Mouse (Mus musculus) retina, embryonic 14.5 days (tissue): ENCODE results near the gene Usf2.
"Not testable (repeated sequence)": the region's sequence is repeated elsewhere in the genome, so short reads cannot be mapped to it uniquely, and the experiment has no call there.

Experiments used
- DNase-seq: peaks from one replicate; pipeline ENCODE4 v3.0.0-alpha.2; 2015; ENCODE audit warnings: low spot score

Gene Usf2

GRCm38 (mm10) chr7:30958109-30958865, 1.7 kb upstream of the Usf2 start:
- DNase-seq, result no peak

- DNase-seq, result peak; percentile 86
Measured at GRCm38 (mm10) chr7:30957367-30957783, 772 bp upstream of the Usf2 start.

GRCm38 (mm10) chr7:30956357-30956751, 249 bp downstream of the Usf2 start:
- DNase-seq, result peak; percentile 61

DNA sequence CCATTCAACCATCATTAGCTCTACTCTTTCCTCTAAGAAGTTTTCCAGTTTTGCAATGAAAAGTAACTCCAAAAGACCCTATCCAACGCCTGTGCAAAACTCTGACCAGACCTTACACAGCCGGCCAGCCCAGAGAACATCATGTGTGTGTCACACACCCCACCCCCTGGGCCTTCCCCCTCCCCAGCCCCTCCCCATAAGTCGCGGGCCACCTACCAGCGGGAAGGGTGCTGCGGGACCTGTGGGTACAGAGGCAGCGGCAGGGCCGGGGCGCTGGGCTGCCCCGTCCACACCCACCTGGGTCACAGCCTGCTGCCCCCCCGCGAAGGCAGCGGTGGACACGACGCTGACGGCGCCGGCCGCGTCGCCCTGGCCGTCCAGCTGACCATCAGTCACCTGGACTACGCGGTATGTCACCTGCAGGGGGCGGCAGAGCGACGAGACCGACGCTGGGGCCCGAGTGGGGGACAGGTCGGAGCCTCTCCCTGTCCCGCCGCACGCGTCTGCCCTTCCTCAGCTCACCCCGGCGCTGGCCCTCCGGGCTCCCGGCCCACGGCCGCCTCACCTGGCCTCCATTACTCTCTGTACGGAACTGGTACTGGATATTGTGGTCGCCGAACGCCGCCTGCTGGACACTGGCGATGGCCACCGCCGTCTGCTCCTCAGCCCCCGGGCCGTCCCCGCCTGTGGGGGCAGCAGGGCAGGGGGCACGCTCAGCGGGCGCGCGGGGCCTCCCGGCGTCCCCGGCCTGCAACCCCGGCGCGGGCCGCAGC, 833 bp downstream of the Usf2 start:
- peak; percentile 92 for DNase-seq

- DNase-seq, result peak; percentile 1
Measured at GRCm38 (mm10) chr7:30954971-30955520, 1.6 kb downstream of the Usf2 start.

DNA sequence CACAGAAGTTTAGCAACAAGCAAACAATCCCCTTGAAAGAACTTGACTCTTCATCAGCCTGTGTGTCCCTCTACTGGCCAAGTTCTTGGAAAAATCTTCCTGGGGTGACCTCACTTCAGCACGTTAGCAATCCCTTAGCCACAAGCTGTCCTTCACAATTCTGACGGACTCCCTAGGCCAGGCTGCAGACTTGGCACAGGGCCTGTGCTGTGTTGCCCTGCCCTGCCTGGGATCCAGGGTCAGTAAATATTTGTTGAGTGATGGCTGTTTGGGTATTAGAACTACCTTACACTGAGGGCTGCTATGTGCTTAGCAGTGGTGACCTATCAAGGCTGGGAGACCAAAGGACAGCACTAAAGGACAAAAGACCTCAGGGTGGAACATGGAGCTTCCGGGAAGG, 2.6 kb downstream of the Usf2 start:
- peak; percentile 1 for DNase-seq

DNA sequence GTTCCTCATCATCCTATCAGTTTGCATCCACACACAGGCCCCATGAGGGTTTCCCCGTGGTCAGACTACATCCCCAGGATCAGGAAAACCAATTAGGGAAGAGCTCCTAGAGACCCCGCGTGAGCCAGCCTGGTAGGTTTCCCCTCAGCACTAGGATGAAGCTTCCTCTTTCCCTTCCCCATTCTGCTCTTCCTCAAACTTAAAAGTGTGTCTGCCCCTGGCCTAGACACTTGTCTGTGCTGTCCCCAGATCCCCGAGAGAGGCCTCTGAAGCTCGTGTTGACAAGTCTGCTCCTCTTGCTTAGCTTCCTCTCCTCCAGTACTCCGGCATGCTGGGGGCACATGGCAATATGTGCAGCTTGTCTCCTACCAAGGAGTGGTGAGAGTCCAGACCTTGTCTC, 3.1 kb downstream of the Usf2 start:
- DNase-seq, result peak; percentile 0

GRCm38 (mm10) chr7:30952441-30953265, 4.0 kb downstream of the Usf2 start:
- peak; percentile 0 for DNase-seq

DNA sequence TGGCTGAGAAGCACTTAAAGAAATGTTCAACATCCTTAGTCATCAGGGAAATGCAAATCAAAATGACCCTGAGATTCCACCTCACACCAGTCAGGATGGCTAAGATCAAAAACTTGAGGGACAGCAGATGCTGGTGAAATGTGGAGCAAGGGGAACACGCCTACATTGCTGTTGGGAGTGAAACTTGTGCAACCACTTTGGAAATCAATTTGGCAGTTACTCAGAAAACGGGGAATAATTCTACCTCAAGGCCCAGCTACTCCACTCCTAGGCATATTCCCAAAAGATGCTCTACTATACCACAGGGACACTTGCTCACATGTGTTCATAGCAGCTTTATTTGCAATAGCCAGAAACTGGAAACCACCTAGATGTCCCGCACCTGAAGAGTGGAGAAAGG, 6.7 kb downstream of the Usf2 start:
- not testable (repeated sequence) for DNase-seq

- no peak for DNase-seq
Measured at GRCm38 (mm10) chr7:30945876-30946275, 10.7 kb downstream of the Usf2 start.

GRCm38 (mm10) chr7:30945466-30945865, 11.1 kb downstream of the Usf2 start:
- peak; percentile 1 for DNase-seq

GRCm38 (mm10) chr7:30944706-30945105, 11.9 kb downstream of the Usf2 start:
- peak; percentile 1 for DNase-seq

- DNase-seq, result peak; percentile 1
Measured at GRCm38 (mm10) chr7:30943909-30944635, 12.5 kb downstream of the Usf2 start, which contains the start of gene Hamp. TSS of gene Hamp (minus strand) at chr7:30944032.

- DNase-seq, result not testable (repeated sequence)
Measured at GRCm38 (mm10) chr7:30942365-30942764, 14.2 kb downstream of the Usf2 start.

DNA sequence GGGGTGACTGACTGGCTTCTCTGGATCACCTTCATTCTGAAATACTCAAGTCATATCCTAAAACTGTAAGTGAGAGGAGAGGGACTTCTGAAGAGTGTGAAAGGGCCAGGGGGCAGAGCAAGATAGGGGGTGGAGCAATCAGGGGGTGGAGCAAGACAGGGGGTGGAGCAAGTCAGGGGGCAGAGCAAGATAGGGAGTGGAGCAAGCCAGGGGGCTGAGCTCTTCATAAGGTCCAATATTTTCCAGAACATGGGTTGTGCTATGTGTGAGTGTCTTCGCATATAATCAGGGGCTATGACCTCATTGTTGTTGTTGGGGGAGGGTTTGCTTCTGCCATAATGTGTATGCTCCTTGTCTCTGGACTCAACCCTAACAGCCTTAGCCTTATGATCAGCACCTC, 16.5 kb downstream of the Usf2 start:
- DNase-seq, result not testable (repeated sequence)

GRCm38 (mm10) chr7:30935422-30936099, 21.0 kb downstream of the Usf2 start:
- not testable (repeated sequence) for DNase-seq

GRCm38 (mm10) chr7:30924581-30924980, 32.0 kb downstream of the Usf2 start, which contains the start of gene Hamp2:
TSS of gene Hamp2 (minus strand) at chr7:30924681.
- not testable (repeated sequence) for DNase-seq

DNA sequence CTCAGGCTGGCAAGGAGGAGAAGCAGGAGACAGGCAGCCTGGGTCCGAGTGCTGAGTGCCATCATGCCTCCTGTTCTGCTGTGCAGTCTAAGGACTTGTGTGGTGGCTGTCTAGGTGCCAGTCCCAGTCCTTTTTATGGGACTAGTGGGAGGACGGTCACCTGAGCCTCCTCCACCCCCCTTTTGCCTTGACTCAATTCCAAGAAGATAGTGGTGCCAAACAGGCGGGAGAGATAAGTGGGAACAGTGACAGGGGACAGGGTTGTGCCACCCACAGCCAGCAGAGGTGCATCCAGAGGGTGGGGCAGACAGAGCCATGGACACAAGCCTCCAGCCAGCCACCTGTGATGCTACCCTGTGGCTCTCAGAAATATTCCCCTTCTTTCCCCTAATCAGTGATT, 32.5 kb downstream of the Usf2 start:
- DNase-seq, result no peak

GRCm38 (mm10) chr7:30922490-30922889, 34.1 kb downstream of the Usf2 start:
- not testable (repeated sequence) for DNase-seq

DNA sequence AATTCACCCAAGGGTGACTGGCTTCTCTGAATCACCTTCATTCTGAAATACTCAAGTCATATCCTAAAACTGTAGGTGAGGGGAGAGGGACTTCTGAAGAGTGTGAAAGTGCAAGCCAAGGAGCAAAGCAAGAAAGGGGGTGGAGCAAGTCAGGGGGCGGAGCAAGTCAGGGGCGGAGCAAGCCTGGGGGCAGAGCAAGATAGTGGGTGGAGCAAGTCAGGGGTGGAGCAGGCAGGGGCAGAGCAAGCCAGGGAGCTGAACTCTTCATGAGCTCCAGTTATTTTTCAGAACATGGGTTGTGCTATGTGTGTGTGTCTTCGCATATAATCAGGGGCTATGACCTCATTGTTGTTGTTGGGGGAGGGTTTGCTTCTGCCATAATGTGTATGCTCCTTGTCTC, 36.4 kb downstream of the Usf2 start:
- peak; percentile 1 for DNase-seq

GRCm38 (mm10) chr7:30917219-30917618, 39.4 kb downstream of the Usf2 start:
- no peak for DNase-seq
